Mouse (Mus musculus): ENCODE measurements around the gene Yars2. TPM values are rescaled to one million over a fixed set of nuclear protein-coding genes. Genes with fewer than 3 reads are reported as not detected.

Gene Yars2
- 22.4 and 24.2 TPM in 2 replicates for polyA plus RNA-seq (2012; rRNA removed)

DNA sequence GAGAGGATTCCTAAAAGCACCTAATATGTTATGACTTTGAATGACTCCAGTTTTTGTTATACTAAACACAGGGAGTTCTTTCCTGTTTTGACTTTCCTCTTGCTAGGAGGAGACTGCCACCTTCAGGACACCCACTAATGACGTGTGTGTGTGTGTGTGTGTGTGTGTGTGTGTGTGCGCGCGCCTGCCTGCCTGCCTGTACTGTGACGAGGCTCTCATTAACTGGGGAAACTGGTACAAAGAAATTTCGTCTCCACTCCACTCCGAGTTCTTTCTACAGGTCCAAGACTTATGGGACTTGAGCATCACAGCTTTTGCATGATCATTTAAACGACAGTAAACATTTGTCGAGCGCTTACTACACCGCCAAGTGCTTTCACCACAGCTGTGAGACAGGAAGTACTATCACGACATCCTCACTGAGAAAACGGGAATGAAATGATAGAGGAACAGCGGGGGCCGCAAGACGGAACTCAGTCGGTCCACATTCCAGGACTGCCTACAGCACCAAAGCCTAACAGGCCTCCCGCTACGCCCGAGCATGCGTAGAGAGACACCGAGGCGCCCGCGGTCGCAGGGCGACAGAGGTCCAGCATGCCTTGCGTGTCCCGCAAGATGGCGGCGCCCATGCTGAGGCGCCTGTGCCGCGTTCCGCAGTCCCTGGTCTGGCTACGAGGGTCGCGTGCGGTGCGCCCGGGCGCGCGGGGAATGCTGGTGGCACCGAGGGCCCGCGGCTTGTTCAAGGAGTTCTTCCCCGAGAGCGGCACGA is at the start of gene Yars2:
Gene Yars2, plus strand, starts transcription at position 597 of the 769 bp plus-strand sequence.
- H3K4me1 ChIP-seq (ENCODE audit: control insufficient read depth, insufficient read depth, low read length) = peaks cover 2% of the 10 kb centered on the region; the same call in 1 of the 2 replicates
- under 1% methylated on average over 50 of the region's 50 CpGs for WGBS
- peak; percentile 97; the same call in 1 of the 2 replicates for TF ChIP-seq POLR2A (IDR thresholded peaks at IDR 0.05; ENCODE audit: borderline replicate concordance, insufficient read depth, low read length)
- TF ChIP-seq CTCF (IDR thresholded peaks at IDR 0.05; ENCODE audit: borderline replicate concordance, insufficient read depth, low read depth, low read length) = peak; percentile 60
- no peaks in the 10 kb centered on the region for H3K27me3 ChIP-seq (ENCODE audit: control insufficient read depth, insufficient read depth, low read length)
- peak within 1 kb of the TSS; percentile 87 for H3K27ac ChIP-seq (ENCODE audit: insufficient read depth, low read length)
- peak; percentile 94 to 95 for DNase-seq
- H3K4me3 ChIP-seq (replicated peaks; ENCODE audit: insufficient read depth, low read depth, low read length) = peak within 1 kb of the TSS; percentile 84

DNA sequence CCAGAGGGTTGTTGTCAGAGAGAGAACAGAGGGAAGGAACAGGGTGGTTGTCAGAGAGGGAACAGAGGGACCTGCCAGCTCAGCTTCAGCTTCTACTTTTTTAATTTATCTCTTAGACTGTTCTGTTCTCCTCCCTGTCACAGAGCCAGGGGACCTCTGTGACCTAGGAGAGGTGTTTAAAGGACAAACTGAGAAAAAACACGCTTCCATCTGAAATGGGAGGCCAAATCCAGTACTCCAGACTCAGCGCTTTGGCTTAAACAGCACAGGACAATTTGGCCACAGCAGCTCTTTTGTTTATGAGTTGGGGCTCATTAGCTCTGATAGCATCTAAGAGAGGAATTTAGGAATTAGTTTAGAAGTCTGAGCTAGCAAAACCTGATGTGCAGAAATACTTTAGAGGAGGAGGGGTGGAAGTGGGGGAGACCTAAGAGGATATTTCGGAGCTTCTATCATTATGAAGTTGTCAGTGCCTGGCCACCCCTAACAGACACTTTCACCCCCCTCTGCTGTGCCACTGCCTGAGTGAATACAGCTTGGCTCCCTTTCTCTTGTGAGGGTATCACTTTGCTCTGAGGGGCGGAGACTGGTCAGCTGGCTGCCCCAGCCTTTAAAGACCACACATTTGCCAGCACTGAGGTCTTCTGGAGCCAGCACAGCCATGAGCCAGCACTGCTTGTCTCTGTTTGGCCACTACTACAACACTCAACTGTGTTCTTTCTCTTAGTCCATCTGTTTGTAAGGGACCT is 49.3 kb upstream of the Yars2 start:
- TF ChIP-seq POLR2A (IDR thresholded peaks at IDR 0.05; ENCODE audit: borderline replicate concordance, insufficient read depth, low read length) (no peak), CTCF (IDR thresholded peaks at IDR 0.05; ENCODE audit: borderline replicate concordance, insufficient read depth, low read depth, low read length) (no peak)
- WGBS = 35% methylated on average over 4 of the region's 4 CpGs
- Histone ChIP-seq H3K4me1 (ENCODE audit: control insufficient read depth, insufficient read depth, low read length) (no peaks in the 10 kb centered on the region), H3K27ac (ENCODE audit: insufficient read depth, low read length) (no peak overlapping the region), H3K4me3 (replicated peaks; ENCODE audit: insufficient read depth, low read depth, low read length) (no peak overlapping the region), H3K27me3 (ENCODE audit: control insufficient read depth, insufficient read depth, low read length) (no peaks in the 10 kb centered on the region)
- no peak for DNase-seq

DNA sequence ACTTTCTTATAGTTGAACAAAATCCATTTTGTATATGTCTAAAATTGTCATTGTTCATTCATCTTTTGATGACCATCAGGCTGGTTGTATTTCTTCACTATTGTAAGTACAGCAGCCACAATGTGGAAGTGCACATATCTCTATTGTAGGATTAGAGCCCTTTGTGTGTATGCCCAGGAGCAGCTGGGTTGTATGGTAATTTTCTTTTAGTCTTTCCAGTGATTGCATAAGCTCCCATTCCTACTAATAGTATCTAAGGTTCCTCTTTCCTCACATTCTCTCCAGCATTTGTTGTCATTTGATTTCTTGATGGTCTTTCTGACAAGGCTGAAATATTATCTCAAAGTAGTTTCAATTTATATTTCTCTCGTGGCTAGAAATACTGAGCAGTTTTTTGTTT is 47.5 kb upstream of the Yars2 start:
- H3K4me1 ChIP-seq (ENCODE audit: control insufficient read depth, insufficient read depth, low read length) = no peaks in the 10 kb centered on the region
- H3K27me3 ChIP-seq (ENCODE audit: control insufficient read depth, insufficient read depth, low read length) = no peaks in the 10 kb centered on the region
- no peak for DNase-seq
- H3K4me3 ChIP-seq (replicated peaks; ENCODE audit: insufficient read depth, low read depth, low read length) = no peak overlapping the region
- H3K27ac ChIP-seq (ENCODE audit: insufficient read depth, low read length) = no peak overlapping the region
- 92% methylated on average over 1 of the region's 1 CpGs for WGBS
- TF ChIP-seq POLR2A (IDR thresholded peaks at IDR 0.05; ENCODE audit: borderline replicate concordance, insufficient read depth, low read length) (no peak), CTCF (IDR thresholded peaks at IDR 0.05; ENCODE audit: borderline replicate concordance, insufficient read depth, low read depth, low read length) (no peak)

DNA sequence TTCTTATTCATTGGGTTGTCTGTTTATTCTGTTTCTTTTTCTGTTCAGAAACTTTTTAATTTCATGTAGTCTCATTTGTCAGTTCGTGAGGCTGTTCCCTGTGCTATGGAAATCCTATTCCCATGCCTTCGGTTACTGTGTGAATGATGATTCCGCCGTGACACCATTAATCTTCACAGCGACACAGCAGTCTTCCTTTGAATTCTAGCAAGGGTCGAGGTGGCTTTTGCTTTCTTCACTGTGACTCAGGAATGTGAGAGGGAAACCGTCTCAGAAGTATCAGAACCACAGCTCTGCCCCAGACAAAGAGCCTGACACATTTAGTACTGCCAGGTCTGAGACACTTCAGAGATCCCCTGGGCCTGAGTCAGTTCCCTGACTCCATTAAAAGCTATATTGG is 46.9 kb upstream of the Yars2 start:
- Histone ChIP-seq H3K4me1 (ENCODE audit: control insufficient read depth, insufficient read depth, low read length) (no peaks in the 10 kb centered on the region), H3K4me3 (replicated peaks; ENCODE audit: insufficient read depth, low read depth, low read length) (no peak overlapping the region), H3K27ac (ENCODE audit: insufficient read depth, low read length) (no peak overlapping the region), H3K27me3 (ENCODE audit: control insufficient read depth, insufficient read depth, low read length) (no peaks in the 10 kb centered on the region)
- TF ChIP-seq POLR2A (IDR thresholded peaks at IDR 0.05; ENCODE audit: borderline replicate concordance, insufficient read depth, low read length) (no peak), CTCF (IDR thresholded peaks at IDR 0.05; ENCODE audit: borderline replicate concordance, insufficient read depth, low read depth, low read length) (no peak)
- WGBS = 85% methylated on average over 7 of the region's 7 CpGs
- DNase-seq = no peak

GRCm38 (mm10) chr16:16256672-16257071 is 46.1 kb upstream of the Yars2 start:
- DNase-seq = peak in 1 of 2 experiments; percentile 34
- TF ChIP-seq POLR2A (IDR thresholded peaks at IDR 0.05; ENCODE audit: borderline replicate concordance, insufficient read depth, low read length) = no peak
- H3K27me3 ChIP-seq (ENCODE audit: control insufficient read depth, insufficient read depth, low read length) = no peaks in the 10 kb centered on the region
- H3K4me3 ChIP-seq (replicated peaks; ENCODE audit: insufficient read depth, low read depth, low read length) = no peak overlapping the region
- WGBS = 10% methylated on average over 1 of the region's 1 CpGs
- H3K27ac ChIP-seq (ENCODE audit: insufficient read depth, low read length) = no peak overlapping the region
- no peaks in the 10 kb centered on the region for H3K4me1 ChIP-seq (ENCODE audit: control insufficient read depth, insufficient read depth, low read length)

DNA sequence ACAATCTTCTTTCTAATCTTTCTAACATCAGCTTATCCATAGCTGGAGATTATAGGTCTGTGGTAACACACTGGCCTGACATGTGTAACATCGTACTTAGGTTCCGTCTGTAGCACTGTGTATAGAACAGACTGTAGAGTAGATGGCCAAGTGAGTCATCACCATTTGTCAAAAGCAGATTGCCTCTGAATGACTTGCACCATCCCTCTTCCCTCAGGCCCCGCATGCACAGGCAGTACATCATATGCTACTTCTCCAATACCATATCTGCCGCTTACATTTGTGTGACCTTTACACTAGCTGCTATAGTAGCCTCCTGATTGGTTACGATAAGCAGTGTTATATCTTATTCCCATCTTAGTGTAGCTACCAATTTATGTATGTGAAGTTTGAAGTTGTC is 41.9 kb upstream of the Yars2 start:
- DNase-seq = no peak
- WGBS = 93% methylated on average over 5 of the region's 5 CpGs
- no peaks in the 10 kb centered on the region for H3K4me1 ChIP-seq (ENCODE audit: control insufficient read depth, insufficient read depth, low read length)
- no peak for TF ChIP-seq POLR2A (IDR thresholded peaks at IDR 0.05; ENCODE audit: borderline replicate concordance, insufficient read depth, low read length)
- TF ChIP-seq CTCF (IDR thresholded peaks at IDR 0.05; ENCODE audit: borderline replicate concordance, insufficient read depth, low read depth, low read length) = no peak
- H3K4me3 ChIP-seq (replicated peaks; ENCODE audit: insufficient read depth, low read depth, low read length) = no peak overlapping the region
- H3K27ac ChIP-seq (ENCODE audit: insufficient read depth, low read length) = no peak overlapping the region
- H3K27me3 ChIP-seq (ENCODE audit: control insufficient read depth, insufficient read depth, low read length) = no peaks in the 10 kb centered on the region

- Histone ChIP-seq H3K27ac (ENCODE audit: insufficient read depth, low read length) (no peak overlapping the region), H3K4me1 (ENCODE audit: control insufficient read depth, insufficient read depth, low read length) (no peaks in the 10 kb centered on the region), H3K4me3 (replicated peaks; ENCODE audit: insufficient read depth, low read depth, low read length) (no peak overlapping the region), H3K27me3 (ENCODE audit: control insufficient read depth, insufficient read depth, low read length) (no peaks in the 10 kb centered on the region)
- no peak for DNase-seq
- no peak for TF ChIP-seq CTCF (IDR thresholded peaks at IDR 0.05; ENCODE audit: borderline replicate concordance, insufficient read depth, low read depth, low read length)
- 92% methylated on average over 6 of the region's 6 CpGs for WGBS
These were observed 41.3 kb upstream of the Yars2 start for GRCm38 (mm10) chr16:16261481-16261880.

GRCm38 (mm10) chr16:16262436-16262835 is 40.3 kb upstream of the Yars2 start:
- Histone ChIP-seq H3K27me3 (ENCODE audit: control insufficient read depth, insufficient read depth, low read length) (no peaks in the 10 kb centered on the region), H3K4me1 (ENCODE audit: control insufficient read depth, insufficient read depth, low read length) (no peaks in the 10 kb centered on the region), H3K27ac (ENCODE audit: insufficient read depth, low read length) (no peak overlapping the region), H3K4me3 (replicated peaks; ENCODE audit: insufficient read depth, low read depth, low read length) (no peak overlapping the region)
- TF ChIP-seq POLR2A (IDR thresholded peaks at IDR 0.05; ENCODE audit: borderline replicate concordance, insufficient read depth, low read length) (no peak), CTCF (IDR thresholded peaks at IDR 0.05; ENCODE audit: borderline replicate concordance, insufficient read depth, low read depth, low read length) (no peak)
- 82% methylated on average over 3 of the region's 3 CpGs for WGBS
- DNase-seq = no peak
